Mouse (Mus musculus) ovary, postnatal 14 days (tissue): ENCODE results near the gene Utf1.

Source experiments
- DNase-seq: peaks from one replicate; pipeline ENCODE4 v3.0.0; 2022; ENCODE audit warnings: low spot score

Gene Utf1

GRCm38 (mm10) chr7:139943674-139944281 is at the start of gene Utf1:
Utf1 (plus strand) TSS chr7:139943789.
- no peak for DNase-seq

GRCm38 (mm10) chr7:139894655-139895557 is 48.7 kb upstream of the Utf1 start, which contains the start of gene Kndc1:
Kndc1 (plus strand) TSS chr7:139894696.
- no peak for DNase-seq

DNA sequence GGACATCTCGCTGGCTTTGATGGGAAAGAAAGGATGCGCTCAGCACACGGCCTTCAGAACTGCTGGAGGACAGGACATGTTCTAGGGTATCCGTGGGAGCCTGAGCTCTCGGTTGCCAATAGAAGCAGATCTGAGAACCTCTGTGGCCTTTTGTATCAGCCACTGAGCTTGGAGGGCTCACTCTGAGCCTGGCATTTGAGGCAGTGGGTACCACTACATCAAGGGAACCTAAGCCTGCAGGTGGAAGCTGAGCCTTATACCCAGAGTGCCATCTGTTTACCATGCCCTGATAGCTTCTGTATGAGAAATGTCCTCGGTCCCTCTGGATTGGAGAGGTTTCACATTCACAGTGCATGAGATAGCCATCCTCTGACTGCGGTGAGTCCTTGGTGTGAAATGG is 47.3 kb upstream of the Utf1 start:
- DNase-seq, result no peak

- no peak for DNase-seq
These were observed 46.8 kb upstream of the Utf1 start for GRCm38 (mm10) chr7:139896796-139897195.

- DNase-seq, result no peak
These were observed 45.0 kb upstream of the Utf1 start for GRCm38 (mm10) chr7:139898606-139899005.

DNA sequence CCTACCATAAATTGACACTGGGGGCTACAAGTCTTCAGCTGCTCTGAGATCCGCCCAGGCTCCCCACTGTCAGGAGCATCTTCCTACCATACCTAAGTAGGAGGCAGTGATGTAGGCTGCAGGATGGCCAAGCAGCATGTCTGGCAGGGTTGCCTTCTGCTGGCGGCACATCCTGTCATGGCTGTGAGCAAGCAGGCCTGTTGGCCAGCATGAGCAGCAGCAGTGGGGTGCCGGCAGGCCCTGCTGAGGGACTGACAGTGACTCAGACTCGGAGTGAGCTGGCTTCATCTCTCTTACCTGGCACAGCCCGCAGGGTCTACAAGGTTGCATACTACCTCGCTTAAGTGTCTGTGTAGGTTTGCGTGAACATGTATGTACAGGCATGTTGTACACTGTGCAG is 44.1 kb upstream of the Utf1 start:
- no peak for DNase-seq

DNA sequence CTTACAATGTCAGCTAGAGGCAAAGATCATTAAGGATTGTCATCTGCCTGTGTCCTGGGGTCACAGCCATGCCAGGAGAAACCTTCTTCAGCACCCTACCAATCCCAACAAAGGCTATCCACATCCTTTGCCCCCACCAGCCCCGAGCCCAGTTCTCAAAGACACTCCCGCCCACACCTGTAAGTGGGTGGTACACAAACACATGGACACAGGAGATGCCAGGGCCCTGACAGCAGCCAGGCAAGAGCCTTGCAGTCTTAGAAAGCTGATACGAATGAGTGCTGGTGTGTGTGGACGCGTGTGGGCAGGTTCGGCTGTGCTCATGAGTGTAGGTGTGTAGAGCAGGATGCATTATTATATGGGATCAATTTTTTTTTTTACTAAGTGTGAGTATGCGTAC is 43.1 kb upstream of the Utf1 start:
- DNase-seq, result no peak

GRCm38 (mm10) chr7:139900896-139901295 is 42.7 kb upstream of the Utf1 start:
- DNase-seq, result no peak

DNA sequence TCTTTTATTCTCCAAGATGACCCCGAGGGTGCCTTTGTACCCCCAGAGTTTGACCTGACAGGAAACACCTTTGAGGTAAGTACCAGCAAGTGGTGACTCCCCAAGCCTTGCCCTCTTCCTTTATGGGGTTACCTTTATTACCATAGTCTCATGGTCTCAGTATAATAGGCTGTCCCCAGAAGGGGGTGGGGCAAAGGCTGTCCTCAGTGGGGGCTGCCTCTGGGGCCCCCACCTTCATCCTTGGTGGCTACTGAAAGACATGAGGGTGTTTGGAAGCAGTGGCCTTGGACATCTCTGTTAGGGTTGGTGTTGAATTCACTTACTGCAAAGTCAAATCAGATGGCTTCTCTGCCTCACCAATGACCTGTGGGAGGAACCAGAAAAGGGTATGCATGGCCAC is 41.6 kb upstream of the Utf1 start:
- DNase-seq, result no peak

GRCm38 (mm10) chr7:139905261-139905660 is 38.3 kb upstream of the Utf1 start:
- no peak for DNase-seq

- DNase-seq, result no peak
These were observed 37.9 kb upstream of the Utf1 start for GRCm38 (mm10) chr7:139905661-139906060.

- no peak for DNase-seq
These were observed 35.4 kb upstream of the Utf1 start for GRCm38 (mm10) chr7:139908176-139908575.

DNA sequence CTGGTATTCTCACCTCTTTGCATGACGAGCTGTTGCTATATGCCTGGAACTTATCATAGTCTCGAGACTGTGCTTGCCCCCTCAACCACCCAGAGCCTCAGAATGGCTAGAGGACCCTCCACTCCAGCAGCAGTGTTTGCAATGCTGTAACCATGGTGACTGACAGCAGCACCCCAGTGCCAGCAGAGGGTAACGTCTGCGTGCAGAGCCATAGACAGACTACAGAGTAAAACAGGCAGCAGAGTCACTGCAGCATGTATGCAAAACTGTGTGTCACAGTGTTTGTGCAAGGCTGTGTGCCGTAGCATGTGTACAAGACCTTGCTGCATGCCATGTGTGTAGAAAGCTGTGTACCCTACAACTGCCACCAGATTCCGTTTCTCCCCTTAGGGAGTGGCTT is 34.1 kb upstream of the Utf1 start:
- no peak for DNase-seq

DNA sequence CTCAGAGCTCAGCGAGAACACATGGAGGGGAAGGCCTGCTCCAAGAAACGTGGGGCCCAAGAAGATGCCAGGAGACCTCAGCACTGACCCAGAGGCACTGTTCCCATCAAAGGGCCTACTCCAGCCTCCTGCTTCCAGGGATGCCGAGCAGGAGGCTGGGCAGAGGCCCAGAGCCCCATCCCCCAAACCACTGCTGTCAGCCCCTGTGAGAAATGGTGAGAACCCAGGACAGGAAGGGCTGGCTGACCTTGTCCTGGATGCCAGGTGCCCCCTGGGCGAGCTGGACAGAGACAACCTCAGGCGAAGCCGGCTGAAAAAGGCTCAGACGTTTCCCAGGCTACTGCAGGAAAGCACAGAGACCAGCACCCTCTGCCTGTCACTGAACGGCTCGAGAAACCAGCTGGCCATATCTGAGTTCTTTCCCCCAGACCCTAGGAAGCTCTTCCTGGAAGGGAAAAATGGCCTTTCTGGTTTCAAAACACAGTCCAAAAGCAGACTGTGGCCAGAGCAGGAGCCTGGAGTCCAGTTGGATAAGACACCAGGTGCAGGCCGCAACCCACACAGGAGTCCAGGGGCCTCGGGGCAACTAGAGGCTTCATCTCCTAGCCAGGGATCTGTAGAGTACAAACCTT is 33.3 kb upstream of the Utf1 start:
- DNase-seq, result no peak

- DNase-seq, result no peak
These were observed 29.2 kb upstream of the Utf1 start for GRCm38 (mm10) chr7:139914141-139915047.

DNA sequence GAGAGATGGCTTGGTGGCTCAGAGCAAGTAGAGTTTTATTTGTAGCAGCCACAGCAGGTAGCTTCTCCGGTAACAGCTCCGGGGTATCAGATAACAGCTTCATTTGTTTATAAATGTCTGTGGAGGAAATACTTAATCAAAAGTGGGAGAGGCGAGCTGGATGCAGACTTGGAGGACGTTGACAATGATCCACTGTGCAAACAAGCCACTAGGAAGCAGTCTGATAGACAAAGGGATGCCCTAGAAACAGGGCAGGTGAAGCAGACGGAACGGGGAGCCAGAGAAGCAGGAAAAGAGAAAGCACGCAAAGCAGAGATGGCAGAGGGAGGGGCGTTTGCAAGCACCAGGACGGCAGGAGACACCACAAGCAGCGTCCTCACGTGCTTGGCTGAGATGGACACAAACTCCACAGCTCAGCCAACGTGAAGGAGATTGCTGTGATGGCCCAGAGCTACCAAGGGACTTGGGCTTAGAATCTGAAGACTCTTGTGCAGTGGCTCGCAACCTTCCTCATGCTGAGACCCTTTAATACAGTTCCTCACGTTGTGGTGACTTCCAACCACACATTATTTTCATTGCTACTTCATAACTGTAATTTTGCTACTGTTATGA is 27.8 kb upstream of the Utf1 start:
- no peak for DNase-seq

DNA sequence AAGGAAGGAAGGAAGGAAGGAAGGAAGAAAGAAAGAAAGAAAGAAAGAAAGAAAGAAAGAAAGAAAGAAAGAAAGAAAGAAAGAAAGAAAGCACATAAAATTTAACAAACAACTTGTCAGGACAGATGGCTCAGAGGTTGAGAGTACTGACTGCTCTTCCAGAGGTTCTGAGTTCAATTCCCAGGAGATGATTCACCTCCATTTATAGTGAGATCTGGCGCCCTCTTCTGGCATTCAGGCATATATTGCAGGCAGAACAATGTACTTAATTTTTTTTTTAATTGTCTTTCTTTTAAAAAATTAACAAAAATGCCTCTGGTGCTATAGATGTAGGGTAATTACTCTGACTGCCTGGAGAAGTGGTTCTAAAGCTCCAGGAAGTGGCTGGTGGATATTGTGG is 27.2 kb upstream of the Utf1 start:
- no peak for DNase-seq

- DNase-seq, result no peak
These were observed 25.3 kb upstream of the Utf1 start for GRCm38 (mm10) chr7:139918262-139918661.

DNA sequence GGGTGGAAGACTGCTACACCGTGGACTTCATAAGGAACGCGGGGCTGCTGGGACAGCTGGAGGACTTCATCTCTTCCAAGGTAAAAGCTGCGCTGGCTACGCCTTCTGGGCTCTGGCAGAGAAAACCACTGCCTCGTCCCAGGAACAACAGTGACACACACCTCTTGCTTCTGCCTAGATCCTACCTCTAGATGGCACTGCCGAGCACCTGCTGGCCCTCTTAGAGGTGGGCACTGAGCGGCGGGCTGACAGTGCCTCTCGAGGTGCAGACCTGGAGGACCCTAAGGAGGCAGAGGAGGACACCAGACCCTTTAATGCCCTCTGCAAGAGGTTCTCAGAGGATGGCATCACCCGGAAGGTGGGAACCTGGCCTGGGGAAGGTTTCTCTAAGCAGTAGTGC is 12.9 kb upstream of the Utf1 start:
- no peak for DNase-seq

GRCm38 (mm10) chr7:139936705-139937104 is 6.9 kb upstream of the Utf1 start:
- DNase-seq, result no peak

DNA sequence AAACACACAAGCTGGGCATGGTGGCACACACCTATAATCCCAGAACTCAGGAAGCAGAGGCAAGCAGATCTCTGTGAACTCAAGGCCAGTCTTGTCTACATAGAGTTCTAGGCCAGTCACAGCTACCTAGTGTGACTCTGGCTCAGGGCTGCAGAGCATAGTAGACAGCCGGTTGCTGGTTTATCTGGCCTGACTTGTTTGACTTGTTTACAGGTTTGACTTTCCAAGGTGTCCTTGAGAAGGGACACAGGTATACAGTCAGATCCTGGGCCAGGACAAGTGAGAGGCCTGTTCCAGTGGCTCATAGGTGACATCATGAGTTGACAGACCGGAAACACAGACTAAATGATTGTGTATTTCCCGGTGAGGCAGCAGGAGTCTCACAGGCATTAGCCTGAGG is 6.5 kb upstream of the Utf1 start:
- DNase-seq, result no peak

DNA sequence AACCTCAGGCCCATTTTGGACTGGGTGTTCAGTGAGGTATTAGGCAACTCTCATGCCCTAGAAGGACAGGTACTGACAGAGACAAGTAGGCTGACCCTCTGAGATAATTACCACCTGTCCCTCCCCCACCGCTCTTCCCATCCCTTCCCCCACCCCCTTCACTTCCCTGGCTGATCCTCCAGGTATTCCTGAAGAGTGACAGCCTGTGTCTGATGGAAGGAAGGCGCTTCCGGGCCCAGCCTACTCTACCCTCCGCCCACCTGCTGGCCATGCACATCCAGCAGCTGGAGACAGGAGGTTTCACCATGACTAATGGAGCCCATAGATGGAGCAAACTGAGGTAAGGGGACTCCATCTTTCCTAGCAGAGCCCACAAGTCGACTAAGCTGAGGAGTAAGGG is 5.8 kb upstream of the Utf1 start:
- no peak for DNase-seq
